Mouse (Mus musculus): ENCODE results near the gene Ptpa.

DNA sequence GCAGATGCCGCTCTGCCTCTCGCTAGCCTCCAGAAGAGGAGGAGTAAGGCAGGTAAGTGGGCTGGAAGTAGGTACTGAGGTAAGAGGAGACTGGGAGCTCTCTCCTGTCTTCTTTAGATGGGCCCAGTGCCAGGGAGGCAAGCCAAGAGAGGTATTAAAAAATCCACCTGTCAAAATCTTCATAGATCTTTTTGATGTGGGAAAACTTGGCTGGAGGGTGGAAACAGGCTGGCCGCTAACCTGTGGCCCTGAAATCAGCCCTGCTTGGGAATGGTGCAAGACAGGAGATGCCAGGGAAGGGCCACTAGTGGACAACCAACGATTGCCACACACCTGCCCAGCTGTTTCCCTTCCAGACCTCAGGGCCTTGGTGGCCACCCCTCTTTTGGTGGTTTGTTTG is 1.7 kb upstream of the Ptpa start:
- TF ChIP-seq POLR2A (IDR thresholded peaks at IDR 0.05; ENCODE audit: low read depth, low read length) (no peak), JUND (conservative IDR thresholded peaks at IDR 0.05; ENCODE audit: low read depth, low read length) (no peak), CTCF (conservative IDR thresholded peaks at IDR 0.05 in 1 of 2, IDR thresholded peaks at IDR 0.05 in 1 of 2; ENCODE audit: low read depth in 2 of 2, low read length in 2 of 2) (no peak), HCFC1 (IDR thresholded peaks at IDR 0.05; ENCODE audit: low read depth, low read length) (no peak), MXI1 (IDR thresholded peaks at IDR 0.05; ENCODE audit: low read depth, low read length) (no peak)

Measured in CH12.LX (cell line).